Mouse (Mus musculus): ENCODE measurements around the gene Dmrt3. TPM values are rescaled to one million over a fixed set of nuclear protein-coding genes. Genes with fewer than 3 reads are reported as not detected.
A peak's percentile ranks its signal among the peaks of the same experiment; 100 is the strongest.

Dmrt3 gene
- not detected for total RNA-seq (2021)
- long read RNA-seq, experiment 1, result 0 reads
- long read RNA-seq, experiment 2, result 0 reads

GRCm38 (mm10) chr19:25610015-25610410 is at the start of gene Dmrt3:
Dmrt3 (plus strand) TSS chr19:25610301.
- Histone ChIP-seq H3K27ac (no peak within 1 kb of the TSS), H3K4me3 (peak within 1 kb of the TSS; percentile 69)
- intact Hi-C loops (cut with DNase I), result no loop called here
- no peak for TF ChIP-seq CTCF (IDR thresholded peaks at IDR 0.05)
- no peak for DNase-seq

- no peak for DNase-seq
- TF ChIP-seq CTCF (IDR thresholded peaks at IDR 0.05), result no peak
- H3K27ac ChIP-seq, result no peak overlapping the region
- intact Hi-C loops (cut with DNase I), result no loop called here
- H3K4me3 ChIP-seq, result no peak overlapping the region
Observed at GRCm38 (mm10) chr19:25564430-25564829, 45.7 kb upstream of the Dmrt3 start.

DNA sequence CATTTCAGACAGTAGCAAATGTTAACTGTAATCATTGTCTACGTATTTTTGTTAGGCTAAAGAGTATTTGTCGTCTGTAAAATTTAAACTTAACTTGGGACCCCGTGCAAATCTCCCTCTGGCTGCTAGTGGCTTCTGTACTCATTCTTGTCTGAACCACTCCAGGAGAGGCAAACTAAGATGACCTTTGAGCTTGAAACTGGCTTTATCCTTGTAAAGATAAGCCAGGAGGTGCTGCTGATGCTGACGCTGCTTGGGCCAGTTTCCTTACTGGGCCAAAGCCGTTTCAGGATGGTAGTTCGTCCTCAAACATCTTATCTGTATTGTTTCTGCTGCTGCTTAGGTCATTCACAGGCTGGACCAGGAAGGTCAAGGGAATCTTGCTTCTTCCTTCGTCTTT is 40.3 kb upstream of the Dmrt3 start:
- intact Hi-C loops (cut with DNase I), result no loop called here
- no peak for DNase-seq
- Histone ChIP-seq H3K4me3 (no peak overlapping the region), H3K27ac (no peak overlapping the region)
- no peak for TF ChIP-seq CTCF (IDR thresholded peaks at IDR 0.05)

GRCm38 (mm10) chr19:25574431-25574830 is 35.7 kb upstream of the Dmrt3 start:
- Histone ChIP-seq H3K4me3 (no peak overlapping the region), H3K27ac (no peak overlapping the region)
- no peak for DNase-seq
- TF ChIP-seq CTCF (IDR thresholded peaks at IDR 0.05), result no peak
- intact Hi-C loops (cut with DNase I), result no loop called here

DNA sequence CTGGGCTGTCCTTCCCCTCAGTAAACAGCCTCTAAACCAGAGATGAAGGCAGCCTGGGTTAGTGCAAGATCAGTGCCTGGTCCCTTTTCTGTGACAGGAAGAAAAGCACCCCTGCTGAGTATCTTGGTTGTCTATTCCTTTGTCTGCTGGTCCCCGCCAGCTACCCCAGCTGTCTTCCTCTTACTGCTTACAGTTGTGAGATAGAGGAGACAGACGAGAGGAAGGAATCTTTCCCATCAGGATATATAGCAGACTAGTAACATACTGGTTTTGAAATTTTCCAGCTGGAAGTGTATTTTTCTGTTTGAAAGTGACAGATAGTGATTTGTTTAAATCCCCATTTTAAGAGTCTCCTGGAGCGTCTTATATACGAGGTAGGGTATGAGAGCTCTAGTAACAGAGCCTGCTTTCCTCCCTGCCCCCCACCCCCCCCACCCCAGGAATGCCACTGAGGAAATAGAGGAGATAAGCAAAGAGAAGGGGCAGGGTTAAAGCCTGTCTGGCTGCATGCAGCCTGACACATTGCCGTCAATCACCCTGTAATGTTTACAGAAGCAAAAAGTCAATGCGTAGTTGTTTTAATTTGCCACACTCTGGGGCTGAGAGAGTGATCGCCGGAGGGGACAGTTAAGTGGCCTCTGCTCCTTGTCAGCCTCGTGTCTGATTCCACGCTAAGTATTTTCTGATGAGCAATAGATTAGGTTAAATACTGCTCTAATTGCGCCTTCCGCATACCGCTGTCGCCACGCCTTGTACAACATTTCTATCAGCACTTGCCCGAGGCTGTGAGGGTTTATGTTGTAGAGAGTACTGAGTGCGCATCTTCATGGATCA is 34.9 kb upstream of the Dmrt3 start:
- intact Hi-C loops (cut with DNase I), result no loop called here
- DNase-seq, result no peak
- Histone ChIP-seq H3K27ac (no peak overlapping the region), H3K4me3 (no peak overlapping the region)
- TF ChIP-seq CTCF (IDR thresholded peaks at IDR 0.05), result no peak

- no peak for DNase-seq
- TF ChIP-seq CTCF (IDR thresholded peaks at IDR 0.05), result no peak
- no peak overlapping the region for H3K4me3 ChIP-seq
- H3K27ac ChIP-seq, result no peak overlapping the region
- intact Hi-C loops (cut with DNase I), result no loop called here
Observed at GRCm38 (mm10) chr19:25578358-25578757, 31.7 kb upstream of the Dmrt3 start.

GRCm38 (mm10) chr19:25579440-25579839 is 30.7 kb upstream of the Dmrt3 start:
- no peak overlapping the region for H3K27ac ChIP-seq
- H3K4me3 ChIP-seq, result no peak overlapping the region
- no peak for DNase-seq
- intact Hi-C loops (cut with DNase I), result no loop called here
- TF ChIP-seq CTCF (IDR thresholded peaks at IDR 0.05), result no peak

DNA sequence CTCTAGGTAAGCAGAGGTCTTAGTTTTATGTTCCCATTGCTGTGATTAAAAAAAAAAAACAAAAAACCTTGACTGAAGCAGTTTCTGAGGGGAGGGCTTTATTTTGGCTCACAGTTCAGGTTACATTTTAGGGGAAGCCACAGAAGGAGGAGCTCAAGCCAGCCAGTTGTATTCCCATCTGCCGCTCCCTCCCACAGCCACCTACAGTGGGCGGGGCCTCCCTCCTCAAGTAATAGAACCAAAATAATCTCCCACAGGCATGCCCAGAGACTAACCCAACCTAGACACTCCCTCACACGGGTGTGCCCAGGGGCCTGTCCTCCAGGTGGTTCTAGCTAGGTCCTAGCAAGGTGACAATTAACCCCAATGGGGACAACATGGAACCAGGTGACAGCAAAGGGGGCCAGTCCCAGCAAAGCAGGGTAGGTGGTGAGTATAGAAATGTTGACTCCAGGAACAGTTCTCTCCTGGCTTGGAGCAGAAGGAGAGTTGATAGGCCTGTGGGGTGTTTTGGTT is 12.3 kb upstream of the Dmrt3 start:
- Histone ChIP-seq H3K4me3 (no peak overlapping the region), H3K27ac (no peak overlapping the region)
- DNase-seq, result no peak
- intact Hi-C loops (cut with DNase I), result no loop called here
- no peak for TF ChIP-seq CTCF (IDR thresholded peaks at IDR 0.05)

- intact Hi-C loops (cut with DNase I), result no loop called here
- H3K27ac ChIP-seq, result no peak overlapping the region
- no peak for TF ChIP-seq CTCF (IDR thresholded peaks at IDR 0.05)
- DNase-seq, result no peak
- no peak overlapping the region for H3K4me3 ChIP-seq
Observed at GRCm38 (mm10) chr19:25598626-25599025, 11.5 kb upstream of the Dmrt3 start.

GRCm38 (mm10) chr19:25601966-25602365 is 8.1 kb upstream of the Dmrt3 start:
- no peak for TF ChIP-seq CTCF (IDR thresholded peaks at IDR 0.05)
- DNase-seq, result no peak
- intact Hi-C loops (cut with DNase I), result no loop called here
- Histone ChIP-seq H3K4me3 (no peak overlapping the region), H3K27ac (no peak overlapping the region)

- no peak for TF ChIP-seq CTCF (IDR thresholded peaks at IDR 0.05)
- no peak for DNase-seq
- no peak overlapping the region for H3K27ac ChIP-seq
- intact Hi-C loops (cut with DNase I), result no loop called here
- H3K4me3 ChIP-seq, result no peak overlapping the region
Observed at GRCm38 (mm10) chr19:25607461-25608205, 2.5 kb upstream of the Dmrt3 start.

DNA sequence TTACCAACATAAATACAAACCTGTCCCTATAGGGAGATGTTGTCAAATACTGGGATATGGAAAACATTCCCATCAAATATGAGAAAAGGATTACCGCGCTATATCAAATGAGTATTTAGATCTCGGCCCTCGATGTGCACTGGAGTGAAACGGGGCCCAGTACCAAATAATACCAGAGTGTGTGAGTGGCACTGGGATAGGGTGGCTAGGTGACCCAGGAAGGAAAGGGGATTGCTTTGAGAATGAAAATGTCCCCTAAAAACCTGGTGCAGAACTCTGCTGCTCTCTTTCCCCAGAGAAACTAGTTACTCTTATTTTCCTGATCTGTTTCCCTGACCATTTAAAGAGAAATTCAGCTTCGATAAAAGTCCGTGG is 1.9 kb upstream of the Dmrt3 start:
- no peak for DNase-seq
- Histone ChIP-seq H3K27ac (no peak overlapping the region), H3K4me3 (no peak overlapping the region)
- TF ChIP-seq CTCF (IDR thresholded peaks at IDR 0.05), result no peak
- intact Hi-C loops (cut with DNase I), result no loop called here
